12 mouse cellular contexts compared by ENCODE assay signal in the genomic region with DNA sequence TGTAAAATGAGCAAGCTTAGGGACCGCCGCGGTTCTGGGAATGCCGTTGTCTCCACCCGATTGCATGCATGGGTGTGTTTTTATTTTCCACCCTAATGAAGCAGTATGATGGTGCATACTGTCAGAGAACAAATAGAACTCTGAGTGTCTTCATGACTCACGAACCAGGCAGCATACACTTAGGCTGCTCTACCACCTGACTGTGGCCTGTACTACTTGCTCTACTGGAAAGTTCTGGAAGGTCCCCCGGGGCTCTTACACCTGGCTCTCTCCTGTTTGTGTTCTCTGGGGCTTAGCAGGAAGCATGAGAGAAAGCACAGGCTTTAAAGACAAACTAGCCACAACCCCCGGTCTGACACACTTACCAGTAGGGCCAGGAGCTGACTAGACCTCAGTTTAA. TPM values are rescaled to one million over a fixed set of nuclear protein-coding genes. Genes with fewer than 3 reads are reported as not detected.
DNase-seq lines count a peak whose midpoint lies in the region; ATAC-seq lines count a peak whose summit lies in the region.
"Had no signal": no experiment of that assay in that cellular context is flagged by ENCODE, and none has a peak within 500 bp of the region (broad histone marks: within the 10 kb centered on the region; RNA-seq: fewer than 3 reads in every experiment).

No protein-coding gene starts in this region.

- H3K4me2 ChIP-seq in heart, embryonic 13.5 days = peak overlapping the region; percentile 78

- no peak for ATAC-seq in heart, embryonic 13.5 days (ENCODE audit: extremely low read depth, insufficient number of reproducible peaks, low FRiP score, low TSS enrichment)

- DNase-seq in heart, postnatal 25 days (ENCODE audit: low spot score) = no peak
- peak; percentile 52 for DNase-seq in urinary bladder, postnatal 14 days (ENCODE audit: low spot score)
- DNase-seq in urinary bladder, postnatal 4 days (ENCODE audit: low spot score in 2 of 2) = no peak
- DNase-seq in kidney, postnatal 36 days = peak; percentile 40 to 50
- no peak for DNase-seq in adrenal gland, adult (ENCODE audit: inconsistent age in 2 of 2, low spot score in 1 of 2)
- DNase-seq in spleen, postnatal 14 days (ENCODE audit: low spot score in 2 of 2) = no peak
- DNase-seq in adrenal gland, postnatal 25 days = no peak
- DNase-seq: layer of hippocampus, postnatal 36 days had no signal

- H3K4me3 ChIP-seq in heart, embryonic 13.5 days = no peak overlapping the region; the same call in 1 of the 2 replicates

- H3K4me1 ChIP-seq in heart, embryonic 13.5 days = peaks cover 21% of the 10 kb centered on the region

- no peaks in the 10 kb centered on the region for H3K36me3 ChIP-seq in heart, embryonic 13.5 days

- intact Hi-C loops in heart, postnatal 25 days (cut with DNase I) = loop anchor here (2.0 kb wide), 1 partner anchor 29 kb away; no protein-coding TSS in a partner anchor

- peak overlapping the region; percentile 75; the same call in 1 of the 2 replicates for H3K9ac ChIP-seq in heart, embryonic 13.5 days

- WGBS in heart, embryonic 13.5 days = 62% methylated on average over 8 of the region's 8 CpGs

- no peaks in the 10 kb centered on the region for H3K9me3 ChIP-seq in heart, embryonic 13.5 days

- no peak overlapping the region for H3K27ac ChIP-seq in heart, embryonic 13.5 days (replicated peaks)

- H3K27me3 ChIP-seq in heart, embryonic 13.5 days (replicated peaks) = peaks cover 12% of the 10 kb centered on the region; the same call in 1 of the 2 replicates

RNA-seq across cellular contexts. Expression of a gene that starts 21.7 kb away (rescaled TPM):
- not detected in 2 replicates for polyA plus RNA-seq in heart, embryonic 13.5 days (2015; fragmentation: Nextera tagmentation; extraction: Ambion mirVana)
- total RNA-seq in heart, postnatal 25 days (2021) = under 1 TPM; 0.08 to 0.10 TPM
- not detected in 2 replicates for total RNA-seq in adrenal gland, postnatal 25 days (2021)
- total RNA-seq: adrenal gland, adult 18-20 months had no signal
- polyA plus RNA-seq: heart, postnatal 0 days had no signal

RNA-seq across cellular contexts. Expression of a gene that starts 32.4 kb away (rescaled TPM):
- polyA plus RNA-seq in heart, embryonic 13.5 days (2015; fragmentation: Nextera tagmentation; extraction: Ambion mirVana) = 32.9 and 36.8 TPM in 2 replicates
- 10 to 100 TPM; 10.8 to 11.4 TPM for total RNA-seq in heart, postnatal 25 days (2021)
- 94.6 and 149 TPM in 2 replicates for total RNA-seq in adrenal gland, postnatal 25 days (2021)

RNA-seq across cellular contexts. Expression of a gene that starts 38.8 kb away (rescaled TPM):
- not detected in 2 replicates for polyA plus RNA-seq in heart, embryonic 13.5 days (2015; fragmentation: Nextera tagmentation; extraction: Ambion mirVana)
- under 1 TPM in 1 of 2 experiments, not detected in 1; 0.21 TPM for total RNA-seq in heart, postnatal 25 days (2021)
- 0.67 and 1.2 TPM in 2 replicates for total RNA-seq in adrenal gland, postnatal 25 days (2021)
- total RNA-seq: layer of hippocampus, postnatal 36 days had no signal
- polyA plus RNA-seq: cortical plate, adult 2 months had no signal

Comparison
In these comparisons a context has a peak if more than half of its experiments do, and no peak if none do; other contexts are left out.
1. DNase-seq: peak in urinary bladder, postnatal 14 days (single experiment) and kidney, postnatal 36 days (2 of 2); none in heart, postnatal 25 days (single experiment), urinary bladder, postnatal 4 days (0 of 2), adrenal gland, adult (0 of 2), spleen, postnatal 14 days (0 of 2) and adrenal gland, postnatal 25 days (single experiment).